Mouse (Mus musculus) thymus, adult 2 months (tissue): ENCODE results near the gene Rtn1.

Experiments
- CTCF ChIP-seq: fragments of 200-500 bp; IDR thresholded peaks from 2 replicates; pipeline ENCODE4 v1.5.1; 2012; ENCODE audit warnings: mild to moderate bottlenecking, control low read depth, low read length, moderate library complexity, borderline replicate concordance; ENCODE audit not compliant: control insufficient read depth, poor library complexity, insufficient read depth; ENCODE audit errors: extremely low read depth
- POLR2A ChIP-seq: fragments of 200-500 bp; IDR thresholded peaks from 2 replicates; pipeline ENCODE4 v1.6.1; 2012; ENCODE audit warnings: mild to moderate bottlenecking, low read length, control low read depth, moderate library complexity; ENCODE audit not compliant: control insufficient read depth, poor library complexity, insufficient read depth; ENCODE audit errors: extremely low read depth

DNA sequence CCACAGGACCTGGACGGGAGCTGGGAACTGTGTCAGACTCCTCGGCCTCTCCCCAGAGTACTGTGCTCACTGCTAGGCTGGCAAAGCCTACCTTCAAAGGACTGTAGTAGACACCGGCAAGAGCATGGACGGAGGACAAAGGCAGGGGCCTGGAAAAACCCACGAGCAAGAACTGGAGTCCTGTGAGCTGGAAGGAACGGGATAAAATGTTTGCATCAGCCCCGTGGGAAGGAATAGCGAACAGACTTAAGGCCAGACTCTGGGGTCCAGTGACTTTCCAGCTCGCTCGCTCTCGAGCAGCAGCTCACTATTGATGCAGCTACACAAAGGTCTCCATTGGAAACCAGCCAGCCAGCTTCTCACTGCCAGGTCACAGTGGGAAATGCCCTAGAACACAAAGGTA is 34.0 kb downstream of the Rtn1 start:
- TF ChIP-seq POLR2A, result no peak
- no peak for TF ChIP-seq CTCF
